Mouse (Mus musculus) lung, adult 2 months (tissue): Measurements from ENCODE around the gene Wipf1.

ENCODE experiments used
- CTCF ChIP-seq: fragments of 200-500 bp; IDR thresholded peaks from 2 replicates; pipeline ENCODE4 v1.5.1; 2011; ENCODE audit warnings: mild to moderate bottlenecking, low read length, control low read depth; ENCODE audit not compliant: insufficient read depth
- POLR2A ChIP-seq: fragments of 200-500 bp; IDR thresholded peaks from 2 replicates; pipeline ENCODE4 v1.6.1; 2011; ENCODE audit warnings: low read depth, mild to moderate bottlenecking, control low read depth, low read length, borderline replicate concordance; ENCODE audit errors: extremely low read depth

DNA sequence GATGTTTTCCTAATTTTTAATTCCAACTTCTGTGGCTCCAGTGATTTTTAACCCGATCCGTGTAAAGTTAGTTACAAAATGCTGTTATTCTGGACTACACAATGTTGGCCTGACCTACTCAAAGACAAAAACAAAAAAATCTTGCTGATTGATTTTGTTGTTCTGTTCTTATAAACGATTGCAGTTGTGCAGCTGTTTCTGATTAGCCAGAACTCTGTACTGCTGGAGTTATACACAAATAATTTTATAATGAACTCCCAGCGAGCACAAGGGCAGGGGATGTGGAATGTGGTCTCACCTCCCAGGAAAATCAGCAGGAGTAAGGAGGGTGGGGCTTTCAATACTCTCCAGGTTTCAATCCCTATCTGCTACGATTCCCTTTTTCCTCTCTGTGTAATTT, 10.6 kb downstream of the Wipf1 start:
- TF ChIP-seq CTCF (no peak), POLR2A (no peak)
